Mouse (Mus musculus): ENCODE results near the gene Kcnip3. TPM values are rescaled to one million over a fixed set of nuclear protein-coding genes. Genes with fewer than 3 reads are reported as not detected.

The Kcnip3 gene
- total RNA-seq (2014; rRNA removed) (34.7 and 39.0 TPM in 2 replicates), polyA plus RNA-seq (2015; fragmentation: Nextera tagmentation; extraction: Ambion mirVana) (12.4 and 13.8 TPM in 2 replicates)

DNA sequence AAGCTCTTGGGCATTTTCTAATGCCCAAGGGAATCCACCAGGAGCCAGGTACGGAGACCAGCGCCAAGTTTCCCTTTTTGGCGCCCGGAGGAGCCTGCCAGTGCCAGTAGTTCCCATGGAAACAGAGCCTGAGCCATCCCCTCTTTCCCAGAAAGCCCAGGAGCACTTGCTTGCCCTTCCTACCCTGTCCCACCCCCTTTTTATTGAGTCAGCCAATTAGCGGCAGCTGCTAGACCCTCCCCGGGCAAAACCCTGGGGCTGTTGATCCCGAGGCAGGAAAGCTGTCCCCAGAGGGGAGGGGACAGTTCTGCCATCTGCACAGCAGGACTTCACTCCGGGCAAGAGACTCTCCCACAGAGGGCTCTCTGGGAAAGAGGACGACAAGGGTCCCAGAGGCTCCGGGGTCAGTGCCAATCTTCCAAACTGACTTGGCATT lies at the start of gene Kcnip3:
Gene Kcnip3, minus strand, starts transcription at position 89 of the 436 bp plus-strand sequence.
- H3K4me3 ChIP-seq (ENCODE audit: low read length), result peak within 1 kb of the TSS; percentile 43
- no peak for TF ChIP-seq CTCF (IDR thresholded peaks at IDR 0.05; ENCODE audit: low read depth)
- H3K27me3 ChIP-seq (ENCODE audit: insufficient read depth, low read length), result no peaks in the 10 kb centered on the region
- no peaks in the 10 kb centered on the region for H3K9me3 ChIP-seq (ENCODE audit: low read length)
- ATAC-seq (peak; percentile 86), DNase-seq (ENCODE audit: low spot score) (peak; percentile 87)
- peak within 1 kb of the TSS; percentile 78 for H3K4me2 ChIP-seq (ENCODE audit: low read depth, low read length)
- peaks cover 21% of the 10 kb centered on the region for H3K4me1 ChIP-seq (ENCODE audit: insufficient read depth, low read length)
- no peaks in the 10 kb centered on the region for H3K36me3 ChIP-seq (ENCODE audit: insufficient read depth, low read length)
- peak within 1 kb of the TSS; percentile 70 for H3K27ac ChIP-seq
- WGBS, result 2% methylated on average over 10 of the region's 10 CpGs
- peak within 1 kb of the TSS; percentile 56 for H3K9ac ChIP-seq (replicated peaks; ENCODE audit: low read length)

DNA sequence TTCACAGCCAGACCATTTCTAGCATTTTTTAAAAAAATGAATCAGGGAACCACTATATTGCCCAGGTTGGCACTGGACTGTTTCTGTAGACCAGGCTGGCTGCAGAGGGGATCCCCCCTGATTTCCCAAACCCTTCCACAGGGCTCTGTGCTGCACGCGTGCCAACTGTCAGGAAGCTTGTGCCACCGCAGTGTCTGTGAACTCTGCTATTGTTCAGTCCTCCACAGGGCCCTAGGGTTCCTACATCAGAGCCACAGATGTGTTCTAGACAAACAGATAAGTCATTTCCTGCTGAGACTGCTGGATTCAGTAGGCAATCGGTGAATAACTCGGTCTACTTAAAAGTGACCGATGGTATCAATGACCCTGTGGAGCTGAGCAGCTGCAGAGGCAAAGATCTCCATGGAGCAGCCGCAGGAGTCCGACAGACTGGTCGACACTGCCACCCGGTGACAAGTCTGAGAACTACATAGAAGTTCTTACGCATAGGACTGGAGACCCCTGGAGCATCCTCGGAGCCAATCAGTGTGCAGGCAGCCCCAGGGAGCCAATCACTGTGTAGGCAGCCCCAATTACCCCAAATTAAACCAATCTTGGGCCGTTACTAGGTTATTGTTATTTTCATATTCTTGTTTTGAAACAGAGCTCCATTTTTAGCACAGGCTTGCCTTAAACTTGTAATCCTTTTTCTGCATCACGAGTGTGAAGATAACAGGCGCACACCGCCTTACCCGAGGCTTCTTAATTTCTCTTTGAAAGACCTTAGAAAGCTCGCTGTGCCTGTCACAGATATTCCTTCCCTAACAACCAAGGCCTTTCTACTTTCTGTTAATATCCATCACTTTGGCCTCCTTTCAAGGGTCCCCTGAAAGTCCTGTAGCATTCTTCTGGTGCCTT lies 37.4 kb upstream of the Kcnip3 start:
- peaks cover 5% of the 10 kb centered on the region for H3K4me1 ChIP-seq (ENCODE audit: insufficient read depth, low read length)
- no peaks in the 10 kb centered on the region for H3K9me3 ChIP-seq (ENCODE audit: low read length)
- WGBS, result 6% methylated on average over 18 of the region's 18 CpGs
- H3K27ac ChIP-seq, result no peak overlapping the region
- TF ChIP-seq CTCF (IDR thresholded peaks at IDR 0.05; ENCODE audit: low read depth), result peak; percentile 94
- DNase-seq (ENCODE audit: low spot score), result peak; percentile 96
- peak overlapping the region; percentile 27 for H3K4me3 ChIP-seq (ENCODE audit: low read length)
- H3K27me3 ChIP-seq (ENCODE audit: insufficient read depth, low read length), result peaks cover 6% of the 10 kb centered on the region; the same call in 1 of the 2 replicates
- H3K36me3 ChIP-seq (ENCODE audit: insufficient read depth, low read length), result no peaks in the 10 kb centered on the region
- no peak overlapping the region for H3K9ac ChIP-seq (replicated peaks; ENCODE audit: low read length)
- peak; percentile 99 for ATAC-seq
- H3K4me2 ChIP-seq (ENCODE audit: low read depth, low read length), result peak overlapping the region; percentile 50

DNA sequence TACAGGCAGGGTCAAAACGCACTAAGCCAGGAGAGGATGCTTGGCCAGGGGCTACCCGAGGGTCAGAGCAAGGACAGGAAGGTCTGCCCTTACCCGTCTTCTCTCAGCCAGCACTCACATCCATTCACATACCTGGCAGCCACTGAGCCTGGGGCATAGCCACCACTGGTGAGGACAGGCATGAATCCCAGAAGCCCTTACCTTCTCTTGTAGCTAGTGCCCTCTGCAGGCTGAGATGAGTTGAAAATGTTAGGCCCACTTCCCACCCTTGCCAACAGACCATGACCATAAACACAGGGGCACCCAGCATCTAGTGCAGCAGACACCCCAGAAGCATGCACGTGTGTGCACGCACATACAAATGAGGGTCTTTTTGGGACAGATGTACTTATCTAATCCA lies 29.2 kb upstream of the Kcnip3 start:
- Histone ChIP-seq H3K4me1 (ENCODE audit: insufficient read depth, low read length) (no peaks in the 10 kb centered on the region), H3K9ac (replicated peaks; ENCODE audit: low read length) (no peak overlapping the region), H3K36me3 (ENCODE audit: insufficient read depth, low read length) (no peaks in the 10 kb centered on the region), H3K27ac (no peak overlapping the region), H3K4me2 (ENCODE audit: low read depth, low read length) (no peak overlapping the region), H3K4me3 (ENCODE audit: low read length) (no peak overlapping the region), H3K9me3 (ENCODE audit: low read length) (no peaks in the 10 kb centered on the region), H3K27me3 (ENCODE audit: insufficient read depth, low read length) (no peaks in the 10 kb centered on the region)
- DNase-seq (ENCODE audit: low spot score) (peak; percentile 72), ATAC-seq (peak; percentile 62)
- TF ChIP-seq CTCF (IDR thresholded peaks at IDR 0.05; ENCODE audit: low read depth), result peak; percentile 71
- 46% methylated on average over 5 of the region's 5 CpGs for WGBS

DNA sequence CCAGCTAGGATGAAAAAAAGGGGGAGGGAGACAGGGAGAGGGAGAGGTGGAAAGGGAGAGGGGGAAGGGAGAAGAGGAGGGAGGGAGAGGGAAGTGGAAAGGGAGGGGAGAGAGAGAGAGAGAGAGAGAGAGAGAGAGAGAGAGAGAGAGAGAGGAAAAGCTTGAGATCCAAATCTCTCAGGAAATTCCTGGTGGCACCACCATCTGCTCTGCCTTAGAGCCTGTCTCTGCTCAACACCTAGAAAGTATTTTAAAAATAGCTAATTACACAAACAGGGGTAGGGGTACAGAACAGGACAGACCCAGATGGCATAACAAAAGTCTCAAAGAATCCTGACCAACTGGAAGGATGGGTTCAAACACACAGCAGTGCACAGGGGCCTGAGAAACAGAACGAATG lies 28.6 kb upstream of the Kcnip3 start:
- ATAC-seq, result no peak
- no peak for TF ChIP-seq CTCF (IDR thresholded peaks at IDR 0.05; ENCODE audit: low read depth)
- Histone ChIP-seq H3K27me3 (ENCODE audit: insufficient read depth, low read length) (no peaks in the 10 kb centered on the region), H3K9me3 (ENCODE audit: low read length) (no peaks in the 10 kb centered on the region), H3K9ac (replicated peaks; ENCODE audit: low read length) (no peak overlapping the region), H3K4me1 (ENCODE audit: insufficient read depth, low read length) (no peaks in the 10 kb centered on the region), H3K27ac (no peak overlapping the region), H3K36me3 (ENCODE audit: insufficient read depth, low read length) (no peaks in the 10 kb centered on the region), H3K4me2 (ENCODE audit: low read depth, low read length) (no peak overlapping the region), H3K4me3 (ENCODE audit: low read length) (no peak overlapping the region)
- WGBS, result 88% methylated on average over 1 of the region's 1 CpGs
- DNase-seq (ENCODE audit: low spot score), result no peak

DNA sequence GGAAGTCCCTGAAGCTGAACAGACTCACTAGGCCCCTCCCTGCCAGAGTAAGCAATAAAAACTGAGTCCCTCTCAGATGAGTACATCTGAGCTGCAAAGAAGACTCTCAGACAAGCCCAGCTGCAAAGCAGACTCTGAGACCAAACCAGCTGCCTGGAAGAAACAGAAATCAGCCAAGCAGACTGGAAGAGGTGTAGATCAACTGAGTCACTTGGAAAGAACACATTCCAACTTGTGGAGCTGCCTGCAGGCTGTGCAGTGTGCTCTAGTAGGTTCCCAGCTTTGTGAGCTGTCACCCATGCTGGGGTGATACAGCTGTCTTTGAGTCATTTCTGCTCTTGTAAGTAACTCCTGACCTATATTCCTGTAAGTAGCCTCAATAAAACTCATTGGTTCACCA lies 27.8 kb upstream of the Kcnip3 start:
- Histone ChIP-seq H3K4me3 (ENCODE audit: low read length) (no peak overlapping the region), H3K36me3 (ENCODE audit: insufficient read depth, low read length) (no peaks in the 10 kb centered on the region), H3K4me2 (ENCODE audit: low read depth, low read length) (no peak overlapping the region), H3K4me1 (ENCODE audit: insufficient read depth, low read length) (no peaks in the 10 kb centered on the region), H3K9me3 (ENCODE audit: low read length) (no peaks in the 10 kb centered on the region), H3K27ac (no peak overlapping the region), H3K27me3 (ENCODE audit: insufficient read depth, low read length) (no peaks in the 10 kb centered on the region), H3K9ac (replicated peaks; ENCODE audit: low read length) (no peak overlapping the region)
- DNase-seq (ENCODE audit: low spot score) (no peak), ATAC-seq (no peak)
- no peak for TF ChIP-seq CTCF (IDR thresholded peaks at IDR 0.05; ENCODE audit: low read depth)

DNA sequence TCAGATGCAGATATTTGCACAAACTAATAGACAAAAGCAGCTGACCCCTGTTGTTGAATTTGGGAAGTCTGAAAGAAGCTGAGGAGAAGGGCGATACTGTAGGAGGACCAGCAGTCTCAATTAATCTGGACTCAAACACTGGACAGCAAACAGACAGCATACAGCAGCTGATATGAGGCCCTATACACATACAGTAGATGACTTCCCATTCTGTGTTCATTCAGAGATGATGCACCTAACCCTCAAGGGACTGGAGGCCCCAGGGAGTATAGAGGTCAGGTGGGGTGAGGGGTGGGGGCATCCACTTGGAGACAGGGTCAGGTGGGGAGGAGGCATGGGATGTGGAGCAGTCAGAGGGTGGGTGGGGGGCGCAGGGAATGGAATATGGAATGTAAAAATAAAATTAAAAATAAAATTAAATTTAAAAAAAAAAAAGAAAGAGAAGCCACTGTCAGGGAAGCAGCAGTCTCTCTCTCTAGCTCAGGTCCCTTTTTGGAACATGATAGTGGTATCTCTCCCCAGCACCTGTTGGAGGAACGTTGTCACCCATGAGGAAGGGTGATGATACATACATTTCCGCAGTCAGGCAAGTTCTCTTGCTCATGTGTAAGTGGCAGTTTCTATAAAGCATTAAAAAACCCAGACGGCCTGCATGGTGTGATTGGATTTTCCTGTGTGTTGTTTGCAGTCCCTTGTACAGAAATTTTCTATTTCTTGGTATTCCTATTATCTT lies 26.6 kb upstream of the Kcnip3 start:
- H3K27ac ChIP-seq, result no peak overlapping the region
- TF ChIP-seq CTCF (IDR thresholded peaks at IDR 0.05; ENCODE audit: low read depth), result no peak
- no peaks in the 10 kb centered on the region for H3K4me1 ChIP-seq (ENCODE audit: insufficient read depth, low read length)
- no peak overlapping the region for H3K9ac ChIP-seq (replicated peaks; ENCODE audit: low read length)
- DNase-seq (ENCODE audit: low spot score), result no peak
- H3K4me3 ChIP-seq (ENCODE audit: low read length), result no peak overlapping the region
- H3K4me2 ChIP-seq (ENCODE audit: low read depth, low read length), result no peak overlapping the region
- H3K9me3 ChIP-seq (ENCODE audit: low read length), result no peaks in the 10 kb centered on the region
- WGBS, result 78% methylated on average over 5 of the region's 5 CpGs
- no peaks in the 10 kb centered on the region for H3K36me3 ChIP-seq (ENCODE audit: insufficient read depth, low read length)
- ATAC-seq, result no peak
- no peaks in the 10 kb centered on the region for H3K27me3 ChIP-seq (ENCODE audit: insufficient read depth, low read length)

Data from hindbrain, postnatal 0 days (tissue).